Mouse (Mus musculus) activated CD4-positive, CD25-positive, alpha-beta regulatory T cell, adult 9 weeks (primary cell): ENCODE data around the gene Scgb1b10. TPM values are rescaled to one million over a fixed set of nuclear protein-coding genes. Genes with fewer than 3 reads are reported as not detected.

Experiments used
- polyA plus RNA-seq: library from polyadenylated mRNA; unstranded; fragments of 100-300 nt; shearing (Covaris generic); gene quantifications from one replicate; pipeline ENCODE4 v1.2.1, GENCODE M21; 2017

Gene Scgb1b10
- not detected for polyA plus RNA-seq

DNA sequence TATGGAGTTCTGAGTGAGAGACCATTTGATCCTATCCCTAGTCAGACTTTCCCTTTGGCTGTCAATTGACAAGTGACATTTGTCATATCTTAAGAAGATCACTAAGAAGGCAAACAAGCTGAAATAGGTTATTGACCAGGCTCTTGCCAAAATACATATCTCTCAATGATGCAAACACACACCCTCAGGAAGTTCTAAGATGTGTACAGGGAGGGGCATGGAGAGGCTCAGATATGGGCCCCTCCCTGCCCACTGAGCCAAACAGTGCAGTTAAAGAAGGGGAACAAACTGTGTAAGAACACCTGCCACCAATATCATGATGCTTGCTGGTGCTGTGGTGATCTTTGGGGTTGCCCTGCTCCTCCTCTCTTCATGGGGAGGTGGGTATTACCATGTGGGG, at the start of gene Scgb1b10:
Gene Scgb1b10 (plus strand): TSS at position 301 of the 400 bp plus-strand sequence.

Other genes with a start within 250 kb of the Scgb1b10 start
- gene Scgb2b11, start 110.3 kb downstream of the Scgb1b10 start, polyA plus RNA-seq = not detected
- gene Scgb1b11, start 122.0 kb downstream of the Scgb1b10 start, polyA plus RNA-seq = not detected
- not detected for gene Scgb2b12, start 226.4 kb downstream of the Scgb1b10 start, polyA plus RNA-seq
- gene Scgb1b12, start 233.3 kb downstream of the Scgb1b10 start, polyA plus RNA-seq = not detected